Mouse (Mus musculus) cortical plate, adult 2 months (tissue): ENCODE results near the gene Xrcc4. TPM values are rescaled to one million over a fixed set of nuclear protein-coding genes. Genes with fewer than 3 reads are reported as not detected.
A peak's percentile ranks its signal among the peaks of the same experiment; 100 is the strongest.

Experiments
- H3K27ac ChIP-seq: fragments of 200-500 bp; 2 replicates; pipeline ENCODE4 v1.5.1; 2012; ENCODE audit warnings: low read length, control low read depth, inconsistent platforms; ENCODE audit not compliant: insufficient read depth
- H3K4me1 ChIP-seq: fragments of 200-500 bp; 2 replicates; pipeline ENCODE4 v1.6.1; 2011; ENCODE audit warnings: low read length; ENCODE audit not compliant: control insufficient read depth, insufficient read depth
- H3K4me3 ChIP-seq: fragments of 200-500 bp; 2 replicates; pipeline ENCODE4 v1.5.1; 2011; ENCODE audit warnings: mild to moderate bottlenecking, low read length, control low read depth; ENCODE audit not compliant: insufficient read depth
- CTCF ChIP-seq: fragments of 200-500 bp; IDR thresholded peaks from 2 replicates; pipeline ENCODE4 v1.5.1; 2011; ENCODE audit warnings: mild to moderate bottlenecking, control low read depth, low read length; ENCODE audit not compliant: insufficient read depth; ENCODE audit errors: extremely low read depth
- POLR2A ChIP-seq: fragments of 200-500 bp; IDR thresholded peaks from 2 replicates; pipeline ENCODE4 v1.6.1; 2011; ENCODE audit warnings: mild to moderate bottlenecking, low read length, control low read depth; ENCODE audit not compliant: insufficient read depth; ENCODE audit errors: extremely low read depth
- polyA plus RNA-seq: library from polyadenylated mRNA; depleted of rRNA; stranded (reverse); fragments of >200 nt; gene quantifications from 2 replicates; pipeline ENCODE4 v1.2.3, GENCODE M21; 2012; rRNA removed

Gene Xrcc4
- polyA plus RNA-seq, 1 experiment: 10.7 TPM

DNA sequence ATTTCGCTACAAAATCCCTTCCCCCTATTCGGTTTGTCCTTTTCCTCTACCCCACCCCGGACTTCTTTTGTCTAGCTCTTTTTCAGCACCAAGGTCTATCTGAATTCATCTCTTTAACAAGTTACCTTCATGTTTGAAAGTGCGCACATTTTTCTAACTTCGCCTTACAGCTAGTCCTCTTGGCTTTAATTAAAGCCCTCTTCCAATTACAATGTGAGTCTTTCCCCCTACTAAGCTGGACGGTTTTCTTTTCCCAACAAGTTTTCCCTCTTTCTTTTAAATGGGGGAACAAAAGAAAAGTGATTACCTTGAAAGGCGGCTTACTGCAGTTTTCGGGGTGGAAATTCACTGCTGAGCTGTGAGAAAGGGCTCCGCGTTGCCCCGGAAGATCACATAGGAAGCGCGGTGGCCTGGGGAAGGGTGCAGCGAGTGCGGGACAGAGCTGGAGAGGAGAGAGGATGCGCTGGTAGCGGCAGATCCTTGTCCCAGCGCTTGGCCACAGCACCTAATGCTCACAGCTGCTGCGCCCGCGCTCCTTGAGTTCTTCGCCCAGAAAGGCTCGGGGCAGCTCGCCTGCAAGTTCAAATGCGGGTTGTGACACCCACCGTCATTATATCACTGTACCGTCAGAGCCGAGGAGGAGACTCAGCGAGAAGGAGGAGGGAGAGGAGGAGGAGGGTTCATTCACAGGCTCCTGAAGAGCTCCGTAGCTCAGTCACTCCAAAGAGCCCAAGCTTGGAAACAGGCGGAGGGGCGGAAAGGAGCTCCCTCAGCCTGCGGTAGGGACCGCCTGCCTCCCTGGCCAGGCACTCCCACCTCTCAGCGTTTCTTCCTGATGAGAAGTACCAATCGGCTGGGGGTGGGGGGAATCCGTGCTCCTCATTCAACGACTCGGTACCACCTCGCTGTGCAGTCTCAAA is 347.4 kb downstream of the Xrcc4 start, which contains the start of gene Vcan:
TSS of gene Vcan (minus strand) at position 744 of the 920 bp plus-strand sequence.
- peak within 1 kb of the TSS; percentile 90 for H3K4me3 ChIP-seq
- no peak for TF ChIP-seq CTCF
- 0 out of 2 replicates have a peak, but pooled peaks have one; percentile 38 for TF ChIP-seq POLR2A
- no peak within 1 kb of the TSS for H3K27ac ChIP-seq
- peaks cover 2% of the 10 kb centered on the region; the same call in 1 of the 2 replicates for H3K4me1 ChIP-seq

DNA sequence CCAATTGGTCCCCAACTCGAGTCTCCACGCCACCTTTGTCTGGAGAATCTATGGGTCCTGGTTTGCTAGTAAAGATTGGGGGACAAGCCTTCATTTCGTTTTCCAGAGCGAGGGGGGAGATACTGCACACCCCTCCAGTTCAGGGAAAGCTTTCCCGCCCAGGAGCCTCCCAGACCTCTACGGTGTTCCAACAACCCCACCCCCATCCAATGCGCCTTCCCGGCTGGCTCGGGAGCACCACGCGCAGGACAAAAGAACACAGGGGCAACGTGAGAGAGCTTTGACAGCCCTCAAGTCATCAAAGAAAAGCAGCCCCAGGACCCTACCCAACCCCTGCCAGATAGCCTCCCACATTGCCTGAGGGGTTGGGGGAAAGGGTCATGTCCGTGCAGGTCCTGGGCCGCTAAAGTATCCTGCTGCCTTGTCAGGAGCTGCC is 348.3 kb downstream of the Xrcc4 start:
- peaks cover 2% of the 10 kb centered on the region; the same call in 1 of the 2 replicates for H3K4me1 ChIP-seq
- peak overlapping the region; percentile 90 for H3K4me3 ChIP-seq
- no peak overlapping the region for H3K27ac ChIP-seq
- no peak for TF ChIP-seq CTCF
- no peak for TF ChIP-seq POLR2A

DNA sequence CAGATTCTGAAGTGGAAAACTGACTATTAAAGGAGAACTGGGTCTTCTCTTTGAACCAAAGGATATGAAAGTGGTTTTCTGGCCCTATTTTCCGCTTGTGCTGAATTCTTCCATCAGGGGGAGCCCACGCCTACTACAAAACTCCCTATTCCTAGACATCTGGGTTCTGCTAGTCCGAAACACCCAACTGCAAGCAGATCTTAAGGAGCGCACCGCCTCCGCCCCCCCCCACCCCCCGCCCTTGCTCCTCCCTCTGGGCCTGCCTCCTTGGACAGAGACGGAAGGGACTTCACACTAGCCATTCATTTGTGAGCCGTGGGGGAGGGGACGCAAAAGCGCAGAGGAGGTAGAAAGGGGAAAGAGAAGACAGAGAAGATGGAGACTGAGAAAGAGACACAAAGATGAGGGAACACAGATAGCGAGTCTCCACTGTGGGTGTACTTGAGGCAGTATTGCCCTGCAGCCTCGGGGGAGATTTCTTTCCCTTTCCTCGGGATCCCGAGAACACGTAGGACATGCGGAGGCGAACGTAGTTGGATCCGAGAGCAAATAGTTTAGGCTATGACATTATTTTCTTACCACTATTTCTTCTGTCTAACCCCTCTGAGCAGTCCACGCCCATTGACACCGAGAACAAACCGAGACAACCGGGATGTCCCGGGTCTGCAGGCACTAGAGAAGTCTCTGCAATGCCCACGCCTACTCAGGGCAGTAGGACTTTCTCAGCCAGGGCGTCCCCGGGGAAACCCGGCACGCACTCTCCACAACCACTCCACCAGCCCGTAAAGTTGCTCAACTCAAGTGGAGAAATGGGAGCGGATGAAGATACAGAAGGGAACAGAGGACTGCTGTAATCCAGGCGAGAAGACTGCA is 348.9 kb downstream of the Xrcc4 start:
- no peak overlapping the region for H3K27ac ChIP-seq
- 0 out of 2 replicates have a peak, but pooled peaks have one; percentile 17 for TF ChIP-seq POLR2A
- peak; percentile 50 for TF ChIP-seq CTCF
- peaks cover 2% of the 10 kb centered on the region; the same call in 1 of the 2 replicates for H3K4me1 ChIP-seq
- peak overlapping the region; percentile 90 for H3K4me3 ChIP-seq

DNA sequence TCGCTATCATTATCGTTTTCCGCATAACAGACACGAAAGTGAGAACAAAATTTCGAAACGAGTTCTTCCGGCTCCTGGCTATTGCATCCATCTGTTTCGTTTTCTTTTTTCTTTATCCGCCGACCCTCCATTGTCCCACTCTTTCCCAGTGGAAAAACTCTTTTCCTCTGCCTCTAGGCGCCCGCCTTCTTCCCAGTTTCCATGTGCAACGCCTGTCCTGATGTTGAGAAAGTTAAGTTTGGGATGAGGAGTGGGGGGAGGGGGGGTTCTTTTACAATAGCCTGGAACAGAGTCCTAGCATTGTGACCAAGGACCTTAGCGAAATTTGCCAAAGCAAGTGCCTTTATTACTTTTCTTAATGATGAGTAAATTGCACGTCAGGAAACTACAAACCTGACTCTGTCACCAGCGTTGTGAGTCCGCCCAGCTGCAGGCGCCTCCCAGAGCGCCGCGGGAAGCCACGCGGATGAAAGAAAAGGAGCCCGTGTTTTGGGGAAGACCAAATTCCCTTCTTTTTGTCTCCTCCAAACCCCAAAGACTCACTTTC is 349.6 kb downstream of the Xrcc4 start:
- Histone ChIP-seq H3K27ac (no peak overlapping the region), H3K4me1 (peaks cover 2% of the 10 kb centered on the region; the same call in 1 of the 2 replicates), H3K4me3 (peak overlapping the region; percentile 90)
- TF ChIP-seq POLR2A (no peak), CTCF (no peak)

DNA sequence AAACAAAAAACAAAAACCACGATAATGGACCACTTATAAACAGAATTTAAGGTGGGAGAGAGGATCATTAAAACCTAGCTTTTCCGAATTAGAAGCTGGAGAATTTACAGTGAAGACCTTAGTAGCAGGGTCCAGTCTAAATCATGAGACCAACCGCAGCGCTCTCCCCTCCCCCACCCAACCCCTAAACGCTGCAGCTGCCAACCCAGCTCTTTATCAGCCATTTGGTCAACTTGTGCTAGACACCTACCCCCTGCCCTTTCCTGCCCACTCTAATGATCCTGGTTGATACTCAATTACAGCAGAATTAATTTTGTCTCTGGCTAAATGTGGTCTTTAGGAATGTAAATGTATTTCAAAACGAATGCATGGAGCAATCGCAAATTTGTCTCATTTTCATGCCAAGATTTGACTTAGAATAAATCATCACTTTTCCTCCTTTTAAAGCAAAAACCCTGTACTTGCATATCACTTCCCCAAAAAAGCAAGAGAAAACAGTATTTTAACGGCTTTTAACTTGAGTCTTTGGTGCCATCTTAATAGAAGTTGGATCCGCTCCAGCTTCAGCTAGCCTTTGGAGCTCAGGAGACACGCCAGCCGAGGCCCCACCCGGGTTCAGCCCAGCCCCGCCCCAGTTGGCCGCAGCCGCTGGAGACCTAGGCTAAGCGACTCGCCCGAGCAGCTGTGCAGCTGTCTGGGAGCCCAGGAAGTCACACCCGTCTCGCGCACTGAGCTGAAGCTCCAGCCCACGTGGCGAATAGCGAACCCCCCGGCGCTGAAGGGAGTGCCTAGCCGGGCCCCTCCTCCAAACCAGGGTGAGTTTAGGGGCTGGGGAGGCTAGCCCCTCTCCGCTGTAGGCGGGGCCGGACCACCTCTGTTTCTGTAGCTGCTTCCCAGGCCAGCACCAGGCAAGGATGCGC is 350.4 kb downstream of the Xrcc4 start:
- TF ChIP-seq CTCF (no peak), POLR2A (no peak)
- Histone ChIP-seq H3K4me3 (peak overlapping the region; percentile 90), H3K27ac (no peak overlapping the region), H3K4me1 (peaks cover 2% of the 10 kb centered on the region; the same call in 1 of the 2 replicates)

DNA sequence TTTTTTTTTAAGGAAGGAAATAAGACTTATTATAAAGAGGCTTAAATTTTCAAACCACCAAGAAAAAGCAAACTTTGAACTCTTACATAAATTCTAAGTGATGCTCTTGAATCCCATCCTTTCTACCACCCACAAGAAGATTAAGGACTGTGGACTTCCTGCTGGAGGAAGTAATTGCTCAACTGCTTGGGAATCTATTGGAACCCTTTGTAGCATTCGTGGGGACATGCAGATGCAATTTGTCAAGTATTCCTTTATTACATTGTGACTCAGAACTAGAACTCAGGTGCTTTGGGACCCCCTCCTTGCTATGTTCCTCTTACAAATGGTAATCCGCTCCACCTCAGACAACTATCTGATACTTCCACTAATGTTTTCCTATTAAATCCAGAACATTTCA is 351.1 kb downstream of the Xrcc4 start:
- no peak for TF ChIP-seq CTCF
- no peak for TF ChIP-seq POLR2A
- Histone ChIP-seq H3K27ac (no peak overlapping the region), H3K4me3 (no peak overlapping the region; the same call in 1 of the 2 replicates), H3K4me1 (peaks cover 2% of the 10 kb centered on the region; the same call in 1 of the 2 replicates)

DNA sequence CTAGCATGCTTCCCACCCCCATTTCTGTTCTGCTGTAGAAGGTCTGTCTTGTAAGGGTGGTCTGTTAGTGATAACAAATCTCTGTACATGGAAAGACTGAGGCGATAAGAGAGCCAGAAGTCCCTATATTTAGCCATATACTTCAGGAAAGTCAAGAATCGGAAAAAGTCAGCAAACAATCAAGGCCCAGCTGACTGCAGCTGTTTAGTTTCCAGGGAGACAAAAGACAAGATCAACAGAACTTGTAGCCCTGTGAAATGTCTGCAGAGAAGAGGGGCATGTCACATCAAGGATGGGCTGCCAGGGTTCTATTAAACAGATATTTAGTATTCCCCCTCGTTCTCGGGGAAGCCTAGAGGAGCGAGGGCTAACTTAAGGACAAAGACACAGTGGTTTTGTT is 354.3 kb downstream of the Xrcc4 start:
- Histone ChIP-seq H3K4me1 (peaks cover 2% of the 10 kb centered on the region; the same call in 1 of the 2 replicates), H3K4me3 (no peak overlapping the region), H3K27ac (no peak overlapping the region)
- no peak for TF ChIP-seq POLR2A
- no peak for TF ChIP-seq CTCF

DNA sequence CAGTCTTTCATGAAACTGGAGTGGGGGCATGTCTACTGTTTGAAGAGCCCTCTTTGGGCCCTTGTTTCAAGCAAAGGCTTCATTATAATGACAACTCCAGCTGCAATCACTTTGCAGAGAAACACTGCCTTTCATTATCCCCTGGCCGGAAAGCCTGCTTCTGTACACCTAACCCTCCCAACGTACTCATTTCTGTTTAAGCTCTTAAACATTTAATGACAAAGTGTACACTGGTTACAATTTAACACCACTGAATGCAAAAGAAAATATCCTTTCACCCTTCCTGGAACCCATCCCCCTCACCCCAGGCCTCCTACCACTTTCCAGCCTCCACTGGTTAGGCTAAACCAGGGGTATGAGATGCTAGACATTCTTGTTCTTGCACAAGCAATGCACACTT is 362.9 kb downstream of the Xrcc4 start:
- Histone ChIP-seq H3K4me3 (no peak overlapping the region), H3K4me1 (no peaks in the 10 kb centered on the region), H3K27ac (no peak overlapping the region)
- no peak for TF ChIP-seq CTCF
- TF ChIP-seq POLR2A: no peak

Other genes with a start within 250 kb of the Xrcc4 start
- 12.3 and 12.8 TPM in 2 replicates for gene Tmem167, start 485 bp downstream of the Xrcc4 start, polyA plus RNA-seq